Mouse (Mus musculus) embryonic fibroblast, embryonic 13.5 days (primary cell): ENCODE results near the gene Cdk2ap1.

Experiments
- CTCF ChIP-seq: IDR thresholded peaks from 2 replicates; pipeline ENCODE4 v1.5.1; 2011; ENCODE audit warnings: mild to moderate bottlenecking, control low read depth, low read length, moderate library complexity, borderline replicate concordance; ENCODE audit not compliant: insufficient read depth
- POLR2A ChIP-seq: IDR thresholded peaks from 2 replicates; pipeline ENCODE4 v1.6.1; 2011; ENCODE audit warnings: low read depth, mild to moderate bottlenecking, control low read depth, low read length, moderate library complexity

DNA sequence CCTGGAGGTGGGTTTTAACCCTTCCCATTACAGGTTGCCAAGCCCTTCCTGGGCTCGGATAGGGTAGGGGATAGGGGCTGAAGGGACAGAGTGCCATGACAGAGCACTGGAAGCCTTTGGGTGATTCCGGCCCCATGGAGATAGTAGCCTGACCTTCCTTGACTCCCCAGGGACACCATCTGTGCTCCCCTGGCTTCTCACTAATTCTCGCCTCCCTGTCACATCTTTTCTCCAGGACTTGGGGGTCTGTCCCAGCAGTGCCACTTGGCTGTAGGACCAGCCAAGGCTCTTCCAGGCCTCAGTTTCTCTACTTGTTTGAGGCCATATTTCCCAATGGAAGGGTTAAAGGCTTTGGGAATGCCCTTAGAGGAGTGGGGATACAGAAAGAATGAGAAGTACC lies 11.3 kb downstream of the Cdk2ap1 start:
- TF ChIP-seq CTCF: no peak
- no peak for TF ChIP-seq POLR2A
